Mouse (Mus musculus) erythroblast, embryonic 14.5 days (primary cell): ENCODE measurements around the gene E2f2.

Source experiments
- GATA1 ChIP-seq: IDR thresholded peaks from 2 replicates; pipeline ENCODE4 v1.6.1; 2012; ENCODE audit warnings: low read length, inconsistent platforms, mixed read lengths
- TAL1 ChIP-seq: IDR thresholded peaks from 3 replicates; pipeline ENCODE4 v1.6.1; 2012; ENCODE audit warnings: low read length, inconsistent platforms, mixed read lengths

DNA sequence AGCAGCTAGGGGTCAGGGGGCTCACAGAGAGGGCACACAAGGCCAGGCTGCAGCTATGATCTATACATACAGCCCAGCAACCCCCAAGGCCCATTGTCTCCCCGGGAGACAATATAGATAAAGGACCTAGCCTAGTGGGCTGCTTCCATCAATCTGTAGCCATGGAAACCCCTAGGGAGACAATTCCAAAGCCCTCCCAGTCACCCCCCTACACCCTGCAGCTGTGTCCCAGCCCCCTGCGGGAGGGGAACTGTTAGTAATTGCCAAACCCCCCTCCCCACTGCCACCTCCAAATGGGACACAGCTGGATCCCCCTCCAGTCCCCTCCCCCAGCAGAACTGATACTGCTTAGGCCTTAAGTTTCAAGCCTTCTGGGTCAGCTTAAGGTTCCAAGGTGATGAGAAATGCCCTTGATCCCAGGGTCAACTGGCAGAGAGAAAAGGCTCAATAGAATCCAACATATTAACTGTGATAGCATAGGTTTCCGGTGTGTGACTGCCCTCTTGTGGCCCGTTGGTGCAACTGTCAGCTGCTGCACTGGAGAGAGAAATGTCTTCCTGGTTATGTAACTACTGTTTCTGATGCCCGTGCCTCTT lies 12.3 kb upstream of the E2f2 start:
- no peak for TF ChIP-seq GATA1
- no peak for TF ChIP-seq TAL1
